13 mouse cellular contexts compared by ENCODE assay signal in genomic region chr14:120637486-120638125, GRCm38 (mm10).
A peak's percentile ranks its signal among the peaks of the same experiment; 100 is the strongest.
DNase-seq lines count a peak whose midpoint lies in the region; ATAC-seq lines count a peak whose summit lies in the region.
"Had no signal": no experiment of that assay in that cellular context is flagged by ENCODE, and none has a peak within 500 bp of the region (broad histone marks: within the 10 kb centered on the region; RNA-seq: fewer than 3 reads in every experiment).

No protein-coding gene starts in this region.

- H3K9me3 ChIP-seq in liver, embryonic 11.5 days (ENCODE audit: control insufficient read depth, low read length), result no peaks in the 10 kb centered on the region
- H3K9me3 ChIP-seq: kidney, embryonic 15.5 days; limb, embryonic 15.5 days; midbrain, embryonic 12.5 days had no signal

- intact Hi-C loops in heart, postnatal 10 days (cut with DNase I), result no loop called here

- H3K4me1 ChIP-seq in liver, embryonic 11.5 days (replicated peaks; ENCODE audit: control insufficient read depth, insufficient read depth, low read length), result no peaks in the 10 kb centered on the region
- H3K4me1 ChIP-seq: kidney, embryonic 15.5 days; midbrain, embryonic 12.5 days had no signal

- WGBS in liver, embryonic 11.5 days, result 20% methylated on average over 13 of the region's 13 CpGs

- peak; percentile 45; the same call in 1 of the 2 replicates for ATAC-seq in liver, embryonic 11.5 days (replicated peaks; ENCODE audit: low FRiP score)
- ATAC-seq in cerebellum, adult (ENCODE audit: insufficient number of reproducible peaks, low FRiP score, low TSS enrichment), result no peak
- ATAC-seq: activated CD4-positive, CD25-positive, alpha-beta regulatory T cell, adult 4 months had no signal

- peak overlapping the region; percentile 37 for H3K4me2 ChIP-seq in liver, embryonic 11.5 days
- H3K4me2 ChIP-seq: kidney, embryonic 15.5 days; limb, embryonic 15.5 days; midbrain, embryonic 12.5 days had no signal

- DNase-seq in liver, embryonic 11.5 days (ENCODE audit: low spot score), result no peak
- DNase-seq in liver (no peak), 416B (ENCODE audit: low read depth) (peak; percentile 96)
- peak; percentile 19 for DNase-seq in heart, adult 8-10 months (ENCODE audit: low spot score)
- peak; percentile 28 to 30 for DNase-seq in heart, postnatal 10 days
- DNase-seq in thymus, adult 18-20 months, result no peak
- DNase-seq in cerebellum, adult 11-12 months, result no peak
- DNase-seq: cerebellum, adult 18-20 months had no signal

- H3K36me3 ChIP-seq in liver, embryonic 11.5 days (ENCODE audit: control insufficient read depth, insufficient read depth, low read length), result no peaks in the 10 kb centered on the region
- H3K36me3 ChIP-seq: kidney, embryonic 15.5 days; limb, embryonic 15.5 days; midbrain, embryonic 12.5 days had no signal

- H3K9ac ChIP-seq in liver, embryonic 11.5 days (ENCODE audit: low read depth, low read length), result no peak overlapping the region
- H3K9ac ChIP-seq: kidney, embryonic 15.5 days; limb, embryonic 15.5 days; midbrain, embryonic 12.5 days had no signal

- peak overlapping the region; percentile 21; the same call in 1 of the 2 replicates for H3K27ac ChIP-seq in liver, embryonic 11.5 days (ENCODE audit: low read depth, low read length)
- H3K27ac ChIP-seq: kidney, embryonic 15.5 days; limb, embryonic 15.5 days; midbrain, embryonic 12.5 days had no signal

- H3K27me3 ChIP-seq in liver, embryonic 11.5 days (replicated peaks; ENCODE audit: control insufficient read depth, insufficient read depth, low read length), result no peaks in the 10 kb centered on the region
- H3K27me3 ChIP-seq: kidney, embryonic 15.5 days; limb, embryonic 15.5 days; midbrain, embryonic 12.5 days had no signal

- no peak overlapping the region for H3K4me3 ChIP-seq in liver, embryonic 11.5 days (ENCODE audit: low read depth, low read length)
- H3K4me3 ChIP-seq: kidney, embryonic 15.5 days; limb, embryonic 15.5 days; midbrain, embryonic 12.5 days had no signal

Comparison
In these comparisons a context has a peak if more than half of its experiments do, and no peak if none do; other contexts are left out.
1. DNase-seq: peak in 416B (single experiment), heart, adult 8-10 months (single experiment) and heart, postnatal 10 days (2 of 2); none in liver, embryonic 11.5 days (single experiment), liver (single experiment), thymus, adult 18-20 months (0 of 2) and cerebellum, adult 11-12 months (single experiment).